Mouse (Mus musculus) bone marrow, adult 2 months (tissue): ENCODE data around the gene Nit2. TPM values are rescaled to one million over a fixed set of nuclear protein-coding genes. Genes with fewer than 3 reads are reported as not detected.

Experiments used
- H3K27ac ChIP-seq: fragments of 200-500 bp; 2 replicates; pipeline ENCODE4 v1.5.1; 2012; ENCODE audit warnings: low read depth, mild to moderate bottlenecking, control low read depth, inconsistent platforms, low read length; ENCODE audit not compliant: control insufficient read depth, poor library complexity, insufficient read depth
- H3K4me1 ChIP-seq: fragments of 200-500 bp; 2 replicates; pipeline ENCODE4 v1.6.1; 2011; ENCODE audit warnings: low read length; ENCODE audit not compliant: control insufficient read depth, insufficient read depth
- H3K4me3 ChIP-seq: fragments of 200-500 bp; replicated peaks from 2 replicates; pipeline ENCODE3; 2011; ENCODE audit warnings: mild to moderate bottlenecking, low read depth, low read length, control low read depth; ENCODE audit not compliant: control insufficient read depth
- CTCF ChIP-seq: fragments of 200-500 bp; IDR thresholded peaks from 2 replicates; pipeline ENCODE4 v1.5.1; 2011; ENCODE audit warnings: low read length, control low read depth; ENCODE audit not compliant: control insufficient read depth, insufficient read depth
- POLR2A ChIP-seq: fragments of 200-500 bp; IDR thresholded peaks from 2 replicates; pipeline ENCODE4 v1.6.1; 2011; ENCODE audit warnings: low read depth, mild to moderate bottlenecking, control low read depth, low read length, borderline replicate concordance; ENCODE audit not compliant: control insufficient read depth
- WGBS: fragments of 180-500 bp; shearing (Covaris S2); methylation state at CpG from one replicate; pipeline ENCODE4 v1.1.7; 2018; 5-methylcytosine and 5-hydroxymethylcytosine counted together
- polyA plus RNA-seq: library from polyadenylated mRNA; stranded (reverse); fragments of >200 nt; gene quantifications from 2 replicates; pipeline ENCODE4 v1.2.4, GENCODE M21; 2011; ENCODE audit warnings: low replicate concordance; ENCODE audit not compliant: missing spikeins, insufficient read depth, insufficient read length

The Nit2 gene
- polyA plus RNA-seq, 1 experiment, result 35.4 TPM

DNA sequence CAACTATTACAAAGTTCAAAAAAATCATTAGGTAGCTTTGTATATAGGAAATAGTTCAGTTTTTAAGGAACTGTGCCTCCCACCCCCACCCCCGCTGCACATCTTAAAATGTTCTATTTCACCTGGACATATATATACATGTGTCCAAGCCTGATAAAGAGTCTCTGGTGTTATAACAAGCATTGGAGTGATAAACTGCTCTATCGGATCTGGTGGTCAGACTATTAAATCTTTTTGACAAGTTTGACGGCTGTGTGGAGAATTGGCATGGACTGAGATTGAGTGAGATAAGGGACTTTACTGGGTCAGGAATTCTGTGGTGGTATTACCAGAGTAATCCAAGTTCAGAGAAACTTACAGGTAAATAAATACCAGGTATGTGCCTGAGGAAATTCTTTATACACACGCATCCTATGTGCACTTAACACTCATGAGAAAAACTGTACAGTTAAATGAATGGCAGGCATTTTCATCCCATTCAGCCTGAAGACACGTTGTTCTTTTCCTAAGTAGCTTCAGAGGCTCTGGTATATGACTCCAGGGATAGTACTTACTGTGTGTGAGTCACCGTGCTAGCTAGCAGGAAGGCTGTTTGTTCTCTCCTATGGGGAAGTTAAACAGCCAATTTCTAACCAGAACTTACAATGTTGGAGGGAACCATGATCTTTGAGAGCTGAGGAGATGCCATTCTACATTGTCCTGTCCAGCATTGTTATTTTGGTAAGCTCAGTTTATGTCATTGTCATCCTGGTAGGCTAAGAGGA lies 44.3 kb downstream of the Nit2 start:
- Histone ChIP-seq H3K4me3 (no peak overlapping the region), H3K4me1 (no peaks in the 10 kb centered on the region; the same call in 1 of the 2 replicates), H3K27ac (no peak overlapping the region)
- WGBS, result 12% methylated on average over 6 of the region's 6 CpGs
- TF ChIP-seq CTCF (no peak), POLR2A (no peak)

DNA sequence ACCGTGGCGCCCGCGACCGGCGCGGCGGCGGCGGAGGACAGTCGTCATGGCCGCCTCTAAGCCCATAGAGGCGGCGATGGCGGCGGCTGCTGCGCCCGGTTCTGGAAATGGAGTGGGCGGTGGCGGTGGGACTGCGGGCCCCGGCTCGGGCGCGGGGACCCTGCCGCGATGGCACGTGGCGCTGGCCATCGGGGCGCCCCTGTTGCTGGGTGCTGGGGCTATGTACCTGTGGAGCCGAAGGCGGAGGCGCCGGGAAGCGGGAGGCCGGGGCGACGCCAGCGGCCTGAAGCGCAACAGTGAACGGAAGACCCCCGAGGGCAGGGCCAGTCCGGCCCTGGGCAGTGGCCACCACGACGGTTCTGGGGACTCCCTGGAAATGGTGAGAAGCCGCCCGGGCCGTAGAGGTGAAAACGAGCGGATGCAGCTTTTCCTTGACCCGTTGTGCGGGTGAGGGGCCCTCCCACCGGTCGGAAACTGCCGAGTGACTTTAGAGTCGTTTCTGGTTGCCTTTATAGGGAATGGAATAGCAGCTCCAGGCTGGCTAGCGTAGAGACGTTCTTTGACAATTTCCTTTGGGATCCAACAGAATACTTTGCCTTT lies 45.2 kb downstream of the Nit2 start:
- Histone ChIP-seq H3K27ac (peak overlapping the region; percentile 75), H3K4me3 (peak overlapping the region; percentile 92), H3K4me1 (no peaks in the 10 kb centered on the region; the same call in 1 of the 2 replicates)
- WGBS, result under 1% methylated on average over 59 of the region's 59 CpGs
- TF ChIP-seq CTCF (no peak), POLR2A (no peak)

DNA sequence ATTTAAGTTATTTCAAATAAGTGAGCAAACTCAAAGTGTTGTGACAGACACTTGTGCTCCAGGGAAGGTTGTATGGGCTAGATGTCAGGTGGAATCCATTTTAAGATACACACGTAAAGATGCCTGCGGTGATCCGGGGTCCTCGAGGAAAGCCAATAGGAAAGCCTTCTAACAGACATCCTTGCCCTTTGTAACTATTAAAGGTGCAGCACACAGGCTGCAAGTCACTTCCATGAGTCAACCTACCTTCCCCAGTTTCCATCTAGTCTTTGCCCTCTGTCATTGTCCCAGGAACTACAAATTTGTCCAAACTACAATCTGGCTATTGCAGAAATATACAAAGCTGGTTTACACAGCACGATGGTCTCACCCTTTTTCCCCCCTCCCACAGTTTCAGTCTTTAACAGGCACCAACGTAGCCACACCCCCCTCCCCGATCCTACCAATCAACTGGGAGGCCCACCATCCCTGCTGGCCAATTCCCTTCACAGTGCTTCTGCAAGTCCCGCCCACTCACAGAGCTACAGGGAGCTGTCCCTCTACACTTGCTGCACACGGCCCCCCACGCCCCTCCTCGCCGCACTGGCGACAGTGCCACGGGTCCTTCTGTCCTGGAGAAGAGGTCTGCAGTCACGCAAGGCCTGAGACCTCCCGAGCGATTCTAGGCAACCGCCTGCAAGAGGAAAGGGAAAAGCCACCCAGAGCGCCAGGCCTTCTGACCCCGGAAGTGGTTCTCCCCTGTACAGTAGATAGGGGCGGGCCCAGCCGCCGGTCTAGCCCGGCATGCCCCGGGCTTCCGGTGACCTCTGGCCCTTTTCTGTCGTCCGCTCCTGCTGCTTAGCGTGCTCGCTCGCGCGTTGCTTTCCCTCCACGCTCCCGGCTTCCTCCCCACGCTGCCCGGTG lies 46.0 kb downstream of the Nit2 start, which contains the start of gene Tomm70a:
Tomm70a (plus strand) TSS at position 791 of the 903 bp plus-strand sequence.
- peak within 1 kb of the TSS; percentile 91 for H3K27ac ChIP-seq
- TF ChIP-seq POLR2A, result no peak
- TF ChIP-seq CTCF, result no peak
- peak within 1 kb of the TSS; percentile 92 for H3K4me3 ChIP-seq
- WGBS, result under 1% methylated on average over 37 of the region's 37 CpGs
- no peaks in the 10 kb centered on the region; the same call in 1 of the 2 replicates for H3K4me1 ChIP-seq

DNA sequence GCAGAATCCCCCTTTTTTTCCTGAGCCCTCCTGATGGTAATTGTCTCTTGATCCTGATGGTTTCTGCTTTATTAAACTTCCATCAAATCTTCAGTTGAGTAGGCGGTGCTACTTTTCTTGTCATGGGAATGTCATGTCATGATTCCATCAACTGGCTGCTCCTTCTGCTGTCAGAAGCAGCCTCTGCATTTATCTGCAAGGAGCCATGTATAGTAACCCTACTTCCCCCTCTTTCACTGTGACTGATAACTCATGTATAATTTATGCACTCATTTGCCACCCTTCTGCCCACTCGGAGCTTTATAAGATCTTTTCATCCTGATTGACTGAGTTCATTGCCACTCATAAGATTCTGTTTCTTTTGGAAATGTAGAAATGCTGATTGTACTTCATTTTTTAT lies 49.6 kb downstream of the Nit2 start:
- TF ChIP-seq CTCF (no peak), POLR2A (no peak)
- Histone ChIP-seq H3K27ac (no peak overlapping the region), H3K4me1 (no peaks in the 10 kb centered on the region), H3K4me3 (no peak overlapping the region)
- 52% methylated on average over 2 of the region's 2 CpGs for WGBS

DNA sequence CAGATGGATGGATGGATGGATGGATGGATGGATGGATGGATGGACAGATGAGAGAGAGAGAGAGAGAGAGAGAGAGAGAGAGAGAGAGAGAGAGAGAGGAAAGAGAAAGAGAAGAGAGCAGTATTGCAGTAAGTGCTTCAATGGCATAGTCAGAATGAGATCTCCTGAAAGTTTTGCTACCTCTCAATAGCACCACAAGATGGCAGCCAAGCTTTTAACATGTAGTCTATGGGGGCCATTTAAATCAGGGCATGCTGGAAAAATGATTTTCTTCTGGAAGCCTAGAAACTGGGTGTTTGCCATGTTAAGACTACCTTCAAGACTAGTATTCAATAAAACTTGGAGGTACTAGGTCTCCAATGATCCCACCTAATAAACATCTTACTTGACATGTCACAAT lies 51.1 kb downstream of the Nit2 start:
- no peak overlapping the region for H3K27ac ChIP-seq
- no peak overlapping the region for H3K4me3 ChIP-seq
- no peak for TF ChIP-seq CTCF
- TF ChIP-seq POLR2A, result no peak
- no peaks in the 10 kb centered on the region for H3K4me1 ChIP-seq

Other genes with a start within 250 kb of the Nit2 start
- gene Lnp1, start 239.3 kb downstream of the Nit2 start, polyA plus RNA-seq, result not detected in 2 replicates
- gene Tmem45a2, start 96.0 kb downstream of the Nit2 start, polyA plus RNA-seq, result 1.0 TPM in 1 of 2 replicates, not detected in the other
- gene Tomm70a, start 45.6 kb downstream of the Nit2 start, polyA plus RNA-seq, result 6.7 and 13.2 TPM in 2 replicates
- 5.4 and 21.4 TPM in 2 replicates for gene Tbc1d23, start 64.2 kb upstream of the Nit2 start, polyA plus RNA-seq
- gene Tmem30c, start 125.5 kb upstream of the Nit2 start, polyA plus RNA-seq, result 0.27 and 1.4 TPM in 2 replicates
- gene Filip1l, start 185.8 kb upstream of the Nit2 start, polyA plus RNA-seq, result 10.6 and 13.8 TPM in 2 replicates